Mouse (Mus musculus) lung, postnatal 4 days (tissue): Measurements from ENCODE around the gene Prkca.

Experiments used
- DNase-seq, 2 experiments: peaks; one replicate each; pipeline ENCODE4 v3.0.0; 2021

The Prkca gene

GRCm38 (mm10) chr11:108229176-108229946, 114.4 kb downstream of the Prkca start:
- DNase-seq, result no peak

DNA sequence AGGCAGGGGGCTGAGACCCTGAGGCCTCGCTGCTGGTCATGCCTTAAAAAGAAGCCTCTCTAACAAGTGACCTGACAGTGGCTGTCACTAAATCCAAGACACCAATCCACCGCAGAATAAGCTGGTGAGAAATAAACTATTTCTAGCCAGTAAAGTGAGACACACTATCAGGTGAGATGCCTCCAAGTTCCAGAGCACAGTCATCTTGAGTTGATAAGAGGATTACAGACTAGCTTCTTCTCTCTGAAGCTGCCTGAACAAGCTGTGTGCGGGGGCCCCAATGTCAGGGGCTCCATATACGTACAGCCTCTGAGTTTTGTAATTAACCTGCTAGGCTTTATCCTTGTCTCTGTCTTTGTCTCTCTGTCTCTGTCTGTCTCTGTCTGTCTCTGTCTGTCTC, 115.2 kb downstream of the Prkca start:
- DNase-seq, result no peak

DNA sequence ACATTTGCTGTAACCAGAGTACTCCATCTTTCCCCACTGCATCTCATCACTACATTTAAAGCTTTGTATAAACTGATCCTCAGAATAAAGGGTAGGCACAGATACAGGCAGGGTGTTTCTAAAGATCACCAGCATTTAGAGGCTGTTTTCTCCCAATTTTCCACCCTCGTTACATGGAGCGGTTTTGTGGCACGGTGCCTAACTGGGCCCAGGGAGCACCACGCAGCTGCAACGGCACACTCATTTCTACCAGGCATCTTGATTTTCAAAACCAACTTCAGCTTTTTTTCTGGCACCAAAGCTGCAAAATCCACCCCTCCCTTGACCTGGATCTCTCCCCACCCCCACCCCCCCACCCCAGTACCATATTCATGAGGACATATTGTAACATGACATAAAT, 117.5 kb downstream of the Prkca start:
- no peak for DNase-seq

GRCm38 (mm10) chr11:108224233-108224973, 119.3 kb downstream of the Prkca start:
- DNase-seq, result no peak

GRCm38 (mm10) chr11:108223613-108224232, 120.0 kb downstream of the Prkca start:
- DNase-seq, result no peak

DNA sequence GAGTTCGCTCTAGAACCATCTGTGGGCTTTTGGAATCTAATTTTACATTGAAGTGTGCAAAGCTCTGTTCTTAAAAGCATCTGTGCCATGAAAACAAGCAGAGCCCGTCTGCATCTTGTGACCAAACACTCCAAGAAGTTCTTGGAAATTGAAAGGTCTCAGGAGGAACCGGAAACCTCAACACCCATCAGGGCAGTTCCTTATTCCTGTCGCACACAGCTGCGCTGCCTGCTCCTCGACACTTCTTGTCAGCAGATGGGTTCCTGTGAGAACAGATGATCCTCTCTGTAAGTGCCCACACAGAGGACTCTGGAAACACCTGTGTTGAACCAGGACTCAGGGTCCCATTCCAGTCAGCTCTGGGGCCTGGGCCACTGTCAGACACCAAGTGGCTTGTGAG, 120.6 kb downstream of the Prkca start:
- peak; percentile 44 to 53 for DNase-seq

DNA sequence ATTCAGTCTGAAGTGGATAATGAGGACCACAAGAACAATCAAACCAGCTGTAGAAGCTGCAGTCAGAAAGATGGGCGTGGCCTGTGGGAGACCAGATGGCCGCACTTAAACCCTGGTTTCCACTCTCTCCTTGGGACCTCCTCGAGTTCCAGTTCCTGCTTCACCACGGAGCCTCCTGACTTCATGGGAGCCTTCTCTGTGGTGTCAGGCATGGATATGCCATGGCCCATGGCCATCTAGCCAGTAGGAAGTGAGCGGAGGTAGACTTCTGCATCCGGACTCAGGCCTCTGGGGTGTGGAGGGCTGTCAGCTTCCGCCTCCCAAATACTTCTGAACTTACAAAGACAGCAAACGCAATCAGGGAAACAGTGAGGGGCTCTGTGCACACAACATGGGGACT, 121.1 kb downstream of the Prkca start:
- peak; percentile 50 to 55 for DNase-seq

GRCm38 (mm10) chr11:108222026-108222425, 121.7 kb downstream of the Prkca start:
- DNase-seq, result no peak

- DNase-seq, result no peak
Observed at GRCm38 (mm10) chr11:108221124-108221835, 122.4 kb downstream of the Prkca start.

GRCm38 (mm10) chr11:108220605-108221004, 123.1 kb downstream of the Prkca start:
- no peak for DNase-seq

- no peak for DNase-seq
Observed at GRCm38 (mm10) chr11:108217043-108217442, 126.7 kb downstream of the Prkca start.

GRCm38 (mm10) chr11:108216064-108216463, 127.7 kb downstream of the Prkca start:
- no peak for DNase-seq

DNA sequence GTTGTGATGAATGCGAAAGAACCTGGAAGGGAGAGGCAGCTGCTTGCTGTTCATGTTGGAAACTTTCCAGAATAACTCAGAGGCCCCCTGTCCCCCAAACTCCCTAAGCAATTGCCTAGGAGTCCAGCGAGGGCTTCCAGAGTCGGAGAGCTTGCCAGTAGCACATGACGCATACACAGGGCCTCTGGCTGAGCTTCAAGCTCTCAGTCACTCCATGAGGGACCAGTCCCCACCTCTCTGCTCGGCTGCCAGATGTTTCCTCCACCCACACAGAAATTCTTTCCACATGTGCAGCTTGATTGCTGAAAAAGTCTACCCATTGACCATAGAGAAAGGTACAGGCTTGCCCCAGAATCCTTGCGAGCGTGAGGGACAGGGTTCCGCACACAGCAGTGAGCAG, 128.3 kb downstream of the Prkca start:
- peak; percentile 64 to 78 for DNase-seq

DNA sequence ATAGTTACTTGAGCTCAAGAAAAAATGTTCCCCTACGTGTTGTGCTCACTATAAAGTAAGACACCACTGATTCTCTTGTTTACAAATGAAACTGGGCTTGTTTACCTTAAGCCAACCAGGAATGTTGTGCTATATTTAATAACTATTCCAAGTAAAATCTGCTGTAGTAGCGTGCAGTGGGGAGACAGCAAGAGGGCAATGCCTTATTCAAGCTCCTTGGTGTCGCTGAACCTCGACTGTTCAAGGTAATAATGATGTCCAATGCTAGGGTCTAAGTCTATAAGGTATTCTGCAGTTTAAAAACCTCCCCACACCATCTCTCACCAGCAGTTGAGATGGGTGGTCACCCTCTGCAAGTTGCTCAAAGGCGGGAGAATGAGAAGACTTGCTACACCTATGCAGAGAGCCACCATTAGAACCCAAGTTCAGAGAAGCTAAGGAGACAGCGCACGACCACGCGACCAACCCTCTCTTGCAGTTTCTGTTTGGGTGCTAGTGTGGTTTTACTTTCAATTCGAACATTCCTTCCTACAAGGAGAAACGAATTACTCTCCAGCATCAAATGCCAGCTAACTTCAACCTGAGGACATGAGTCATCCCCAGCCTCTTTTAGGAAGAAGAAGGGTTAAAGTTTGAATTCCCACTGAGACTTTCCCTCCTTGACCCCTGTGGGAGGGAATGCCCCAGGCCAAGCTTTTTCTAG, 129.1 kb downstream of the Prkca start:
- no peak for DNase-seq

DNA sequence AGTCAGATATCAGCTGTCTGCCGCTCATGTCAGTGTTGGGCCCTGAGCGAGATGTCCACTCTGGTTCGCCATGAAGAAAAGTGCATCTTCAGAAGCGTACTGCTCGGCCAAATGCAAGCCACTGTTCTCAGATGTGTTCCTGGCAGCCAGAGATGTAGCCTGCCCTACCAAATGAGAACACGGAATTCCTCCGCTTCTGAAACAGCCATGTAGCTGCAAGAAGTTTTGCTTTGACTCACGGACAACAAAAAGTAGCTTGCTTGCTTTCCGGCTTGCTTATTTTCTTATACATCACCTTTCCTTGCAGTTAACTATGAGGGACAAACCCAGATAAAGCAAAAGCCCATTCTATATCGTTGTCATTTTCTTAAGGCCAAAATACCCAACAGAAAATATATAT, 129.9 kb downstream of the Prkca start:
- no peak for DNase-seq

- DNase-seq, result no peak
Observed at GRCm38 (mm10) chr11:108212638-108213037, 131.1 kb downstream of the Prkca start.

DNA sequence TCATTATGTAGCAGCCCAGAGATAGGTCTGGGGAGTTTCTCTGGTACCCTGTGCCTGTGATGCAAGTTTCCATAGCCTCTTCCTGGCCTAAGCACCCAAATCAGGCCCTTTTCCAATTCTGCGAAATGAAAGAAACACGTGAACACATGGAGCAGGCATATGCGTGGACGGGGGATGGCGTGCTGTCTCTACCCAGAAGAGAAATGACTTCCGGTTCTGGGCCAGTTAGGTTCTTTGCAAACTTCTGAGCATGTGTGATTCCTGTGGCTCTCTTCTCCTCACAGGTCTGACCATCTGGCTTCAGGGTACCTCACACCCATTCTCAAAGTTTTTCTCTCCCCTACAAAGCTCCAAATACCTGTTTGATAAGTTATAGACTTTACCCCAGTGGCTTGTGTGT, 131.7 kb downstream of the Prkca start:
- DNase-seq, result no peak

DNA sequence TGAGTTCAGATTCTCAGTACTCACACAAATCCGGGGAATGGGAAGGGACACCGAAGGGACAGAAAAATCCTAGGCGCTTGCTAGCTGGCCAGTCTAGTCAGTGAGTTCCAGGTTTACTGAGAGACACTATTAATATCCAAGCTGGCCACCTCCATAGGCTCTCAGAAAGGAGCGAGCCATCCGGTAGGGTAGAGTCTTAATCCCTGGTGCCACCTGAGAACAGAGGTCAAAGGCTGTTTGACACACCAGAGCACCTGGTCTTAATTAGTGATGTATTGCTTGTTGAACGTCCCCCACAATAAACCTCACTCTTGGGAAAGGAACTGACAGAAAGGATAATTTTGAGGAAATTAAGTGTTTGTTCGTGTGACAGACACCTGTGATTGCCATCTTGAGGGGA, 133.0 kb downstream of the Prkca start:
- no peak for DNase-seq

DNA sequence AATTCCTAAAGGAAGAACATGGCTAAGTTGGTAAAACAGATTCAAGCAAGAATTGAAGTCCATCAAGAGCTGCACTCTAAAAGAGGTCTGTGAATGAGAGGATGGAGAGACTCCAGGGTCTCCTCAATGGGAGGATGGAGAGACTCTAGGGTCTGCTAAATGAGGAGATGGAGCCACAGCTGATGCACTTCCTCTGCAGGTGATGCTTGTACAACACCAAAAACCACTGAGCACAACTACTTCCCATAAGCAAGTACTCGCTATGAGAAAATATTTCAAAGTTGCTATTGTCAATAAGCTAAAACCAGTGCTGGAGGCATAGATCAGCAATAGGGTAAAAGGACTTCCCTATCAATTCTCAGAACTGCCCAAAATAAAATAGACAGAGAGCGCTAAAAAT, 137.1 kb downstream of the Prkca start:
- no peak for DNase-seq

GRCm38 (mm10) chr11:108204895-108205248, 138.9 kb downstream of the Prkca start:
- DNase-seq, result no peak

DNA sequence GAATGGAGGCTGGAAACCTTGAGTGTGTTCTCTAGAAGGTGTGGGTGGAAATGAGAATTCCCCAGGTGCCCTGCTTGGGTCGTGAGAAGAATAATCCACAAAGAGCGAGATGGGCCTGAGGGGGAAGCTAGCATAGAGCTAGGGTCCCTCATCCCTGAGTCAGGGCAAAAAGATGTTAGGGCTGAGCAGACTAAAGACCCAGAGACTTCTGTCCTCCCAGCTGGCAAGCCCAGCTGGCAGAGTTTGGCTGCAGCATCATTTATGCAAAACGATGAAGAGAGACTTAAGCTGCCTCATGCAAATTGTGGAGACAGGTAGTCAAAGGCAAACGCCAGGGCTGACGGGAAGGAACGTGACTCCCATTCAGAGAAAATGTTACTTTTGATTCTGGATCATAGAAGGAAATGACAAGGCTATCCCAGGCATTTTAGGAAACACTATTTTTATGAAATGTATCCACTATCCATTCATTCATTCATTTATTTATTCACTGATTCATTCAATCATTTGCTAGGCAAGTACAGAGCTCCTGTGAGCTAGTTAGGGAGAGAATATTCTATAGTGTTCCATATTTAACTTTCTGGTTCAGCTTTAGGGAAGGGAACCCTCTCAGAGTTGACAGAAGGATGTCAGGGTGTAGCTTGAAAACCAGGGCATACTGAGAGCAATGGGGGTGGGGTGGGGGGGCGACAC, 139.4 kb downstream of the Prkca start:
- no peak for DNase-seq

GRCm38 (mm10) chr11:108202835-108203234, 140.9 kb downstream of the Prkca start:
- DNase-seq, result no peak
